In the genomic region with DNA sequence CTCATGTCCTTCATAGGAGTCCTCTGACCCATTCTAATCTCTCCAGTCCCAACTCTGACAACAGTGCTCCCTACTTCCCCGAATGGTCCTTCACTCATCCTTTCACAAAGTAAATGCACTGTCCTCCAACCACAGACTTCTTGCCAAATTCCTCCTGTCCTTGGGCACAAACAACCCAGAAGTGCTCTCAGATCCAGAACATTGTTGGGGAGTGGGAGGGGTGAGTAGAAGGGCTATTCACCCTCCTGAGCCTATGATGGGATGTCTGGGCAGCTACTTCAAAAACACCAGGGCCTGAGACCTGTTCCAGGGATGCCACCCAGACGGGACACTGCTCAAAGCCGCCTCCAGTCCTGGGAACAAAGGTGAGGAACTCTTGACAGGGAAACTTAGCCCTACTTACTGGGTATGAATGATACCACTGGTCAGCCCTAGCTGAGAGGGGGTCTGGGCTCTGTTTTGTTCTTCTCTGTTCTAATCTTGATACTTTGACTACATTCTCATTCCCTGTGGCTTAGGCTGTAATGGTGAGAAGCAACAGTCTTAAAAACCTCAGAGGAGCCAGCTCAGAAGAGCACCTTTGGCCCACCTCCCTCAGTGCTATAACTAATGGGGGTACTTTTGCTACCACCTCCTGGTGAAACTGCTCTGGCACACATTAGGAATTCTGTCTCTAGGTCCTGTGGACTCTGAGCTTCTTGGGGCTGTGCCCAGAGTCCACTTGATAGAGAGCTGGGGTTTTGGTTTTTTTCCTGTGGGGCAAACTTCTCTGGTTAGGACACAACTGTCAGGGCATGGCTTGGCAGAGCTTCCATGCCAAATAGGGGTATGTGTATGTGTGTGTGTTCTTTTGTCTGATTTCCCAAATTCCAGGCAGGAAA, we compare ENCODE assay signal across 8 mouse cellular contexts.
DNase-seq lines count a peak whose midpoint lies in the region; ATAC-seq lines count a peak whose summit lies in the region.

No protein-coding gene starts in this region.

- 77% methylated on average over 3 of the region's 3 CpGs for WGBS in embryonic facial prominence, embryonic 11.5 days
- WGBS in hindbrain, embryonic 10.5 days: 75% methylated on average over 3 of the region's 3 CpGs
- WGBS in limb, embryonic 13.5 days: 88% methylated on average over 3 of the region's 3 CpGs
- 64% methylated on average over 3 of the region's 3 CpGs for WGBS in neural tube, embryonic 15.5 days

- peaks cover 35% of the 10 kb centered on the region for H3K4me1 ChIP-seq in embryonic facial prominence, embryonic 11.5 days (ENCODE audit: control insufficient read depth, insufficient read depth, low read length)
- peaks cover 83% of the 10 kb centered on the region for H3K4me1 ChIP-seq in hindbrain, embryonic 10.5 days (replicated peaks)
- peaks cover 79% of the 10 kb centered on the region for H3K4me1 ChIP-seq in limb, embryonic 13.5 days
- peaks cover 55% of the 10 kb centered on the region for H3K4me1 ChIP-seq in neural tube, embryonic 15.5 days

- no peaks in the 10 kb centered on the region for H3K36me3 ChIP-seq in embryonic facial prominence, embryonic 11.5 days (replicated peaks; ENCODE audit: control insufficient read depth, insufficient read depth, low read depth, low read length)
- H3K36me3 ChIP-seq in hindbrain, embryonic 10.5 days: no peaks in the 10 kb centered on the region
- H3K36me3 ChIP-seq in limb, embryonic 13.5 days: no peaks in the 10 kb centered on the region
- no peaks in the 10 kb centered on the region for H3K36me3 ChIP-seq in neural tube, embryonic 15.5 days

- no peak for ATAC-seq in embryonic facial prominence, embryonic 11.5 days (replicated peaks; ENCODE audit: insufficient number of reproducible peaks, low FRiP score, low TSS enrichment, low read depth)
- ATAC-seq in limb, embryonic 13.5 days (ENCODE audit: low FRiP score, low read depth): no peak
- peak; percentile 41 for ATAC-seq in neural tube, embryonic 15.5 days (ENCODE audit: low FRiP score)

- H3K4me3 ChIP-seq in embryonic facial prominence, embryonic 11.5 days (ENCODE audit: low read depth, low read length): no peak overlapping the region
- H3K4me3 ChIP-seq in hindbrain, embryonic 10.5 days: no peak overlapping the region
- no peak overlapping the region for H3K4me3 ChIP-seq in limb, embryonic 13.5 days
- no peak overlapping the region for H3K4me3 ChIP-seq in neural tube, embryonic 15.5 days (replicated peaks)

- no peaks in the 10 kb centered on the region for H3K9me3 ChIP-seq in embryonic facial prominence, embryonic 11.5 days (replicated peaks; ENCODE audit: control insufficient read depth, low read length)
- no peaks in the 10 kb centered on the region for H3K9me3 ChIP-seq in hindbrain, embryonic 10.5 days
- no peaks in the 10 kb centered on the region; the same call in 1 of the 2 replicates for H3K9me3 ChIP-seq in limb, embryonic 13.5 days
- no peaks in the 10 kb centered on the region for H3K9me3 ChIP-seq in neural tube, embryonic 15.5 days (replicated peaks)

- H3K9ac ChIP-seq in embryonic facial prominence, embryonic 11.5 days (replicated peaks; ENCODE audit: low read length): peak overlapping the region; percentile 44
- H3K9ac ChIP-seq in limb, embryonic 13.5 days: no peak overlapping the region
- H3K9ac ChIP-seq in neural tube, embryonic 15.5 days (replicated peaks): no peak overlapping the region

- no peaks in the 10 kb centered on the region for H3K27me3 ChIP-seq in embryonic facial prominence, embryonic 11.5 days (ENCODE audit: control insufficient read depth, insufficient read depth, low read length)
- peaks cover 7% of the 10 kb centered on the region; the same call in 1 of the 2 replicates for H3K27me3 ChIP-seq in hindbrain, embryonic 10.5 days (ENCODE audit: insufficient read depth, poor library complexity, severe bottlenecking)
- no peaks in the 10 kb centered on the region for H3K27me3 ChIP-seq in limb, embryonic 13.5 days
- H3K27me3 ChIP-seq in neural tube, embryonic 15.5 days (replicated peaks): no peaks in the 10 kb centered on the region

- peak; percentile 70 for DNase-seq in layer of hippocampus, adult 9-11 months
- DNase-seq in layer of hippocampus, postnatal 25 days (ENCODE audit: extremely low spot score in 1 of 2, low spot score in 1 of 2): no peak
- DNase-seq in embryonic facial prominence, embryonic 11.5 days (ENCODE audit: low spot score): no peak
- DNase-seq in hindbrain, embryonic 10.5 days (ENCODE audit: low spot score): no peak
- DNase-seq in spleen, postnatal 10 days (ENCODE audit: low spot score in 2 of 2): no peak
- DNase-seq in spleen, postnatal 14 days (ENCODE audit: low spot score in 2 of 2): no peak

- peak overlapping the region; percentile 87 for H3K27ac ChIP-seq in embryonic facial prominence, embryonic 11.5 days (replicated peaks; ENCODE audit: low read depth, low read length)
- peak overlapping the region; percentile 89 for H3K27ac ChIP-seq in hindbrain, embryonic 10.5 days
- peak overlapping the region; percentile 86 for H3K27ac ChIP-seq in limb, embryonic 13.5 days
- H3K27ac ChIP-seq in neural tube, embryonic 15.5 days (replicated peaks): peak overlapping the region; percentile 81

- no peak overlapping the region for H3K4me2 ChIP-seq in embryonic facial prominence, embryonic 11.5 days (ENCODE audit: low read depth, low read length)
- H3K4me2 ChIP-seq in limb, embryonic 13.5 days (replicated peaks): no peak overlapping the region
- H3K4me2 ChIP-seq in neural tube, embryonic 15.5 days: no peak overlapping the region
